Comparison of ENCODE assay signal across 14 mouse cellular contexts in genomic region chr16:93797841-93798492, GRCm38 (mm10). TPM values are rescaled to one million over a fixed set of nuclear protein-coding genes. Genes with fewer than 3 reads are reported as not detected.
DNase-seq lines count a peak whose midpoint lies in the region; ATAC-seq and TF ChIP-seq lines count a peak whose summit lies in the region.
"Had no signal": no experiment of that assay in that cellular context is flagged by ENCODE, and none has a peak within 500 bp of the region (broad histone marks: within the 10 kb centered on the region; RNA-seq: fewer than 3 reads in every experiment).

No protein-coding gene starts in this region.

- peak; percentile 23 for DNase-seq in kidney, adult 2 months
- DNase-seq in kidney, adult 18-20 months, result no peak
- DNase-seq in lung, postnatal 25 days (ENCODE audit: low spot score), result no peak
- DNase-seq: embryo, embryonic 11 days; gastrocnemius, postnatal 25 days; spleen, adult 18-20 months; thymus, adult 18-20 months had no signal

- H3K27ac ChIP-seq in kidney, adult 2 months (ENCODE audit: insufficient read depth, low read depth, low read length), result no peak overlapping the region
- H3K27ac ChIP-seq in lung, embryonic 16.5 days (ENCODE audit: low read length), result peak overlapping the region; percentile 10
- peak overlapping the region; percentile 31; the same call in 1 of the 2 replicates for H3K27ac ChIP-seq in embryonic facial prominence, embryonic 15.5 days (replicated peaks)
- peak overlapping the region; percentile 55 for H3K27ac ChIP-seq in stomach, embryonic 15.5 days
- H3K27ac ChIP-seq in forebrain, embryonic 13.5 days, result no peak overlapping the region
- H3K27ac ChIP-seq in neural tube, embryonic 15.5 days (replicated peaks), result no peak overlapping the region

- no peaks in the 10 kb centered on the region for H3K9me3 ChIP-seq in lung, embryonic 16.5 days (ENCODE audit: control insufficient read depth, low read length)
- no peaks in the 10 kb centered on the region for H3K9me3 ChIP-seq in embryonic facial prominence, embryonic 15.5 days (replicated peaks)
- no peaks in the 10 kb centered on the region for H3K9me3 ChIP-seq in stomach, embryonic 15.5 days
- no peaks in the 10 kb centered on the region for H3K9me3 ChIP-seq in forebrain, embryonic 13.5 days (replicated peaks)
- no peaks in the 10 kb centered on the region for H3K9me3 ChIP-seq in neural tube, embryonic 15.5 days (replicated peaks)
- H3K9me3 ChIP-seq: megakaryocyte, embryonic 14.5 days had no signal

- H3K27me3 ChIP-seq in kidney, adult 2 months (replicated peaks; ENCODE audit: control insufficient read depth, insufficient read depth, low read length), result no peaks in the 10 kb centered on the region
- H3K27me3 ChIP-seq in lung, embryonic 16.5 days (ENCODE audit: control insufficient read depth, insufficient read depth, low read depth, low read length), result no peaks in the 10 kb centered on the region
- H3K27me3 ChIP-seq in embryonic facial prominence, embryonic 15.5 days, result no peaks in the 10 kb centered on the region
- no peaks in the 10 kb centered on the region for H3K27me3 ChIP-seq in stomach, embryonic 15.5 days (replicated peaks)
- no peaks in the 10 kb centered on the region for H3K27me3 ChIP-seq in forebrain, embryonic 13.5 days
- no peaks in the 10 kb centered on the region for H3K27me3 ChIP-seq in neural tube, embryonic 15.5 days (replicated peaks)
- H3K27me3 ChIP-seq: Patski had no signal

- H3K4me1 ChIP-seq in kidney, adult 2 months (ENCODE audit: control insufficient read depth, insufficient read depth, low read length), result peaks cover 6% of the 10 kb centered on the region; the same call in 1 of the 2 replicates
- H3K4me1 ChIP-seq in lung, embryonic 16.5 days (replicated peaks; ENCODE audit: control insufficient read depth, insufficient read depth, low read length), result peaks cover 15% of the 10 kb centered on the region
- H3K4me1 ChIP-seq in embryonic facial prominence, embryonic 15.5 days, result peaks cover 24% of the 10 kb centered on the region
- H3K4me1 ChIP-seq in stomach, embryonic 15.5 days, result peaks cover 10% of the 10 kb centered on the region; the same call in 1 of the 2 replicates
- no peaks in the 10 kb centered on the region for H3K4me1 ChIP-seq in forebrain, embryonic 13.5 days
- H3K4me1 ChIP-seq in neural tube, embryonic 15.5 days, result no peaks in the 10 kb centered on the region

- no peak for TF ChIP-seq POLR2A in kidney, adult 2 months (IDR thresholded peaks at IDR 0.05; ENCODE audit: low read depth, low read length)

- H3K4me3 ChIP-seq in kidney, adult 2 months (ENCODE audit: insufficient read depth, low read depth, low read length), result no peak overlapping the region
- H3K4me3 ChIP-seq in lung, embryonic 16.5 days (ENCODE audit: low read length), result no peak overlapping the region
- no peak overlapping the region for H3K4me3 ChIP-seq in embryonic facial prominence, embryonic 15.5 days (replicated peaks)
- H3K4me3 ChIP-seq in stomach, embryonic 15.5 days (replicated peaks), result no peak overlapping the region
- H3K4me3 ChIP-seq in forebrain, embryonic 13.5 days, result no peak overlapping the region
- H3K4me3 ChIP-seq in neural tube, embryonic 15.5 days (replicated peaks), result no peak overlapping the region
- H3K4me3 ChIP-seq: megakaryocyte, embryonic 14.5 days had no signal

- no peak overlapping the region for H3K4me2 ChIP-seq in lung, embryonic 16.5 days (ENCODE audit: low read depth, low read length)
- no peak overlapping the region for H3K4me2 ChIP-seq in embryonic facial prominence, embryonic 15.5 days (replicated peaks)
- no peak overlapping the region for H3K4me2 ChIP-seq in stomach, embryonic 15.5 days
- H3K4me2 ChIP-seq in forebrain, embryonic 13.5 days, result no peak overlapping the region
- no peak overlapping the region for H3K4me2 ChIP-seq in neural tube, embryonic 15.5 days

- no peaks in the 10 kb centered on the region for H3K36me3 ChIP-seq in kidney, adult 2 months (ENCODE audit: control insufficient read depth, insufficient read depth, low read length)
- H3K36me3 ChIP-seq in lung, embryonic 16.5 days (ENCODE audit: control insufficient read depth, insufficient read depth, low read length), result peaks cover 5% of the 10 kb centered on the region
- no peaks in the 10 kb centered on the region for H3K36me3 ChIP-seq in embryonic facial prominence, embryonic 15.5 days
- 0 out of 2 replicates have a peak, but pooled peaks cover 7% of the 10 kb centered on the region for H3K36me3 ChIP-seq in stomach, embryonic 15.5 days
- peaks cover 22% of the 10 kb centered on the region for H3K36me3 ChIP-seq in forebrain, embryonic 13.5 days (ENCODE audit: poor library complexity, severe bottlenecking)
- peaks cover 42% of the 10 kb centered on the region for H3K36me3 ChIP-seq in neural tube, embryonic 15.5 days

- WGBS in kidney, adult 2 months, result 68% methylated on average over 11 of the region's 11 CpGs
- WGBS in lung, embryonic 16.5 days, result 65% methylated on average over 11 of the region's 11 CpGs
- 65% methylated on average over 11 of the region's 11 CpGs for WGBS in embryonic facial prominence, embryonic 15.5 days
- 60% methylated on average over 11 of the region's 11 CpGs for WGBS in stomach, embryonic 15.5 days
- 86% methylated on average over 11 of the region's 11 CpGs for WGBS in forebrain, embryonic 13.5 days
- 88% methylated on average over 11 of the region's 11 CpGs for WGBS in neural tube, embryonic 15.5 days

- H3K9ac ChIP-seq in lung, embryonic 16.5 days (ENCODE audit: low read length), result no peak overlapping the region
- H3K9ac ChIP-seq in embryonic facial prominence, embryonic 15.5 days, result no peak overlapping the region
- H3K9ac ChIP-seq in stomach, embryonic 15.5 days, result no peak overlapping the region
- H3K9ac ChIP-seq in forebrain, embryonic 13.5 days, result no peak overlapping the region
- H3K9ac ChIP-seq in neural tube, embryonic 15.5 days (replicated peaks), result no peak overlapping the region

- no peak for TF ChIP-seq CTCF in kidney, adult 2 months (conservative IDR thresholded peaks at IDR 0.05; ENCODE audit: insufficient read depth, insufficient read length, low read depth, low read length)

- peak; percentile 20; the same call in 1 of the 2 replicates for ATAC-seq in lung, embryonic 16.5 days (ENCODE audit: low read depth)
- no peak for ATAC-seq in embryonic facial prominence, embryonic 15.5 days (ENCODE audit: insufficient number of reproducible peaks, low FRiP score, low TSS enrichment, low read depth)
- peak; percentile 11; the same call in 1 of the 2 replicates for ATAC-seq in stomach, embryonic 15.5 days (ENCODE audit: insufficient read depth, low FRiP score, low read depth)
- ATAC-seq in forebrain, embryonic 13.5 days, result no peak
- ATAC-seq in neural tube, embryonic 15.5 days (ENCODE audit: low FRiP score), result no peak
- ATAC-seq: Patski had no signal

RNA-seq across cellular contexts. Expression of gene Morc3, which starts 34.0 kb away (rescaled TPM):
- 5.3 and 6.4 TPM in 2 replicates for polyA plus RNA-seq in kidney, adult 2 months (2012; rRNA removed)
- polyA plus RNA-seq in lung, embryonic 16.5 days (2015; fragmentation: Nextera tagmentation; extraction: Ambion mirVana), result 34.8 and 35.5 TPM in 2 replicates
- polyA plus RNA-seq in embryonic facial prominence, embryonic 15.5 days (2015; fragmentation: Nextera tagmentation; extraction: Ambion mirVana), result 30.5 and 33.2 TPM in 2 replicates
- polyA plus RNA-seq in stomach, embryonic 15.5 days (2015; fragmentation: Nextera tagmentation; extraction: Ambion mirVana), result 34.5 and 41.0 TPM in 2 replicates
- 34.5 and 41.9 TPM in 2 replicates for polyA plus RNA-seq in forebrain, embryonic 13.5 days (2015; fragmentation: Nextera tagmentation; extraction: Ambion mirVana)
- polyA plus RNA-seq in neural tube, embryonic 15.5 days (2015; fragmentation: Nextera tagmentation; extraction: Ambion mirVana), result 31.9 and 32.1 TPM in 2 replicates

Comparison
In these comparisons a context has a peak if more than half of its experiments do, and no peak if none do; other contexts are left out.
1. H3K27ac ChIP-seq: peak in lung, embryonic 16.5 days (single experiment), embryonic facial prominence, embryonic 15.5 days (single experiment) and stomach, embryonic 15.5 days (single experiment); none in kidney, adult 2 months (single experiment), forebrain, embryonic 13.5 days (single experiment) and neural tube, embryonic 15.5 days (single experiment).
2. ATAC-seq: peak in lung, embryonic 16.5 days (single experiment) and stomach, embryonic 15.5 days (single experiment); none in embryonic facial prominence, embryonic 15.5 days (single experiment), forebrain, embryonic 13.5 days (single experiment) and neural tube, embryonic 15.5 days (single experiment).